Mouse (Mus musculus): ENCODE data around the gene Noxred1.
"Not testable (repeated sequence)": the region's sequence is repeated elsewhere in the genome, so short reads cannot be mapped to it uniquely, and the experiment has no call there.

The Noxred1 gene

DNA sequence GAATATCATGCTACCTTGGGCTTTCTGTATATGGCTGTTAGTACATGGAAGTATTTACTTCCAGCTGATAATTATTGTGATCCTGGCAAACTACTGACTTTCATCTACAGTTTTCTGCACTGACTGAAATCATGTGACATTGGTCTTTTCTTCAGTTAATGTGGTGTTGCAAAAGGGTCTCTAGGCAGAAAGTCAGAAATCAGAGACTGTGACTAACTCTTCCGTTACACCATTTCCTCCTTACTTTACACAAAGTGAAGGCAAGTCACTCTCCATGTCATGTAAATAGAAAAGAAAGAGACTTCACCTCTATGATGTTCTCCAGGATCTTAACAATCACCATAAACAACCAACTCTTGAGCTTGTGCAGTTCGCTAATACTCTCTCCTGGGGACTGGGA is 8.9 kb downstream of the Noxred1 start:
- no peak for DNase-seq (ENCODE audit: low read depth)

DNA sequence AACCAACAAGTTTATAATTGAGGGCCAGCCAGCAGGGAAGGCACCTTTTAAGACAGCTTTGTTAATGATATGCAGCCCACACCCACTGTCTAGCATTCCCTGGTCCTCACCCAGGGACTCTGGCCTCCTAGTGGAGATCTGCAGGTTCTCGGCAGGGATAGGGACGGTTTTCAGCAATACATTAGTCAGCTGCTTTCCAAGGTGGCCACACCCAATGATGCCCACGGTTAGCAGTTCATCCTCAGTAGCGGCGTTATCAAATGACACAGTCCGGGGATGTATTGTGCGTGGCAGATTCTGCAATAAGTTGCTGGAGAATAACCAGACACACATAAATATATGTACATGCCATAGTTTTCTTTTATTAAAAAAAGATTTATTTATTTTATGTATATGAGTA is 11.7 kb downstream of the Noxred1 start:
- DNase-seq (ENCODE audit: low read depth): peak; percentile 8

DNA sequence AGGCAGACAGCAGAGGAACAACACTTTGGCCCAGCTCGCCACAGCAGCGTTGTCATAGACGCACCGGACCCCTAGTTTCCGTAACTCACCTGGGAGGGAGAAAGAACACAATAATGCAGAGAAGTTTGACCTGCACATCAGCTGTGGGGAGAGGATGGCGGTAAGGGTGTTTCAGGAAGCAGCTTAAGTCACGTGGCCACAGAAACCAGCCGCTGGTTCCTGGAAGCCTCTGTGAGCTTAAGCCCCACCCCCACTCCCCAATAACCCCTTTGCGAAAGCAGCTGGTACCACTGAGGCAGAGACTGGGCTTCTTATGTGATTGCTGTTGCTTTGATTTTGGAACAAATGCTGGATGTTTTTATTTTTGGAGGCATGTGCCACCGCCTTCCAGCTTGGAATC is 13.6 kb downstream of the Noxred1 start:
- DNase-seq (ENCODE audit: low read depth): no peak

GRCm38 (mm10) chr12:87219362-87219761 is 19.2 kb downstream of the Noxred1 start:
- peak; percentile 53 for DNase-seq (ENCODE audit: low read depth)

DNA sequence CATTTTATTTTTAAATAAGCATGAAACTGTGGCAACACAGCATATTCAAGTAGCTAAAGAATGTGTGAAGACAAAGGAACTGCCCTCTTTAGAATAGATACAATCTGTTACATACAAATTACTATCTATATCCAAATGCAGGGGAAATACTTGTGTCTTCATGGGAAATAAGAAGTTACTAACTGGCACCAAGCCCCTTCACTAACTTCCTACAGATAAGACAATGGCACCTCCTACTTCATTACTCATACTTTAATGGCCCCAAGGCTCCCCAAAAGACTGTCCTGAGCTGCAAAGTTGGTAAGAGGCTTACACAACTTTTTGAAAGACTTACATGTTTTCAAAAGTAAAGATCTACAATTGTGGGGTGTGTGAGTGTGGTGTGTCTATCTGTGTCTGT is 20.9 kb downstream of the Noxred1 start:
- peak; percentile 21 for DNase-seq (ENCODE audit: low read depth)

DNA sequence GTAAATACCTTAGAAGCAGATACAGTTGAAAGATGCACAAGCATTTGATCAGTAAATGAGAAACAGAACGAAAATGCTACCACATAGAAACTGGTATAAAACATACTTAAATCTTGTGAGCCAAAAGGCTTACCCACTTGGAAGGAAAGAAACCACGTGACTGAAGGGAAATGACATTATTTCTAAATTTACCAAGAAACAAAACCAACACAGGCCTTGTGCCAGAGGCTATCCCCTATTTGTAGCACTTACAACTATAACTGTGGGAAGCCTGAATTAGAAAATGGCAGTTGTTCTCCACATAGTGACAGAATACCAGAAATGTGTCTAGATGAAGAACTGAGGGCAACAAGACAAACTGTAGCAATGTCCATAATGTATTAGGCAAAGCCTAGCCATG is 22.5 kb downstream of the Noxred1 start:
- peak; percentile 32 for DNase-seq (ENCODE audit: low read depth)

DNA sequence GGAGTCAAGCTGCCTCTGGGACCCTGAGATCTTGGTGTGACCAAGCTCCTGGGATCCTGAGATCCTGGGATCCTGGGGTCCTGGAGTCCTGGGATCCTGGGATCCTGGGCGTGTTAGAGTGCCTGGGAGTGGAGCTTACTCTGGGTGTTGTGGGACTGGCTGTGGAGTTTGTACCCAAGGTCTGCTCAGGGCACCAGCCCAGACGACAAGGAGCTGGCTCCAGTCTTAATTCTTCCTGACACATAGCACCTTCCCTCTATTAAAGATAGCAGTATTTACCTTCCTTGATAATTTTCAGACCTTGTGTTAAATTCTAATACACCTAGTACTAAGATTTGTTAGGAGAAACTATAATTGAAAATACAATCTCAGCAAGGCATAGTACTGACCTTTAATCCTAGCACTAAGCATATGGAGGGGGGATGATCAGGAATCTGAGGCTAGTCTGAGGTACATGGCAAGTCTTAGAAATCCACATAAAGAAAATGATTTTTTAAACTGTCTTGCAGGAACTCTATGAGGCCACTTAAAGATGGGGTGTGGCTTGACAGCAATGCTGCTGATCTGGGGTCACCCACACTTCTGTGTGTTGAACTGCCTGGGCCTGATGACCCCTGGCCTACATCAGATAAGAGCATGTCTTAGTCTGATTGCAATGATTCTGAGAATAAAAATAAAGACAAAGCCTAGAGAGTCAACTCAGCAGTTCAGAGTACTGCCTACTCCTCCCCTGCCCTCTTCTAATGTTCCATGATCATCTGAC is 25.5 kb downstream of the Noxred1 start:
- DNase-seq (ENCODE audit: low read depth): no peak

DNA sequence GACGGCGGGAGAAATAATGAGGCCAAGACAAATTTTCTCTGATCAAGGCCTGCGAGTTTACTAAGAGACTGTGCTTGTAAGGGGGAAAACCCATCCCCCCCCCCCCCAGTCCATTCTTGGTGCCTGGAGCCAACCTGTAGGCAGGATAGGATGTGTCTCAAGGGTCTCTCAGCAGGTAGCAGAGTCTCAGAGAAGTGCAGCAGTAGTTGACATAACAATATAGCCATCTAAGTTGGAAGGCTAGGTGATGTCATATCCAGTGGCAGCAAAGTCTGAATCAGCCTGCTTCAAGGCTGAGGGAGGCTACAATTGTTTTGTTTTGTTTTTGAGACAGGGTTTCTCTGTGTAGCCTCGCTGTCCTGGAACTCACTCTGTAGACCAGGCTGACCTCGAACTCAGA is 32.7 kb downstream of the Noxred1 start:
- not testable (repeated sequence) for DNase-seq (ENCODE audit: low read depth)

- no peak for DNase-seq (ENCODE audit: low read depth)
These were observed 36.8 kb downstream of the Noxred1 start for GRCm38 (mm10) chr12:87201694-87202093.

GRCm38 (mm10) chr12:87199973-87200586 is 38.5 kb downstream of the Noxred1 start, which contains the start of gene Tmed8:
Gene Tmed8, minus strand, starts transcription at chr12:87200454.
- DNase-seq (ENCODE audit: low read depth): peak; percentile 89

DNA sequence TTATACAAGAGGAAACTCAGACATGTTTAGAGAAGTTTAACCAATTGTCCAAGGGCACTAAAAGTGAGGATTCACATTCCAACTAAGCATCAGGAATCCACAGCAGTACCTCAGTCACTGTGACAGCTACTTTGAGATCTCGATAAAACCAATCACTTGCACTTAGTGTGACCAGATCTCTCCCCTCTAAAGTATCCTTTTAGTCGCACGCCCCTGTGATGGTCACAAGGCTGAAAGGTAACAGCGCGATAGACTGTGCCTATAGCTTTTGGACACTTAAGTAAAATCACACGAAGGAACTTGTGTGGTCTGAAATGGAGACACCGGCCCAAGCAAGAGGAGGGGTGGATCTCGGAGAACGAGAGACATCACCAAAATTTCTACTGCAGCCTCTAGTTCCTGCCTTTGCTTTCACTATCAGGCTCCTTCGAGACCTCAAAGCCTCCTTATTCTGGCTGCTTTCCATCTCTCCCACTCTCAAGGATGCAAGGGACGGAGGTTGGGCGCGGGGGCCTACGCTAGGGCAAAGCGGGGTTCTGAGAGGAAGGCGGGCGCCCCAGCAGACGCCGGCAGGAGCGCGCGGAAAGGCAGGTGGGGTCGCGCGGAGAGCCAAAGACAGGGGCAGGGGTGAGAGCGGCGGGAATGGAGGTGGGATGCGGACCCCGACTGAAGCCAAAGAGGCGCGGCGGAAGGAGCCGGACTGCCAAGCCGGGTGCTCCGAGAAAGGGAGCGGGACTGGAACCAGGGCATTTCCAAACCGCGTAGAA is 39.1 kb downstream of the Noxred1 start, which contains the start of gene Samd15:
TSS of gene Samd15 (plus strand) at position 518 of the 767 bp plus-strand sequence.
- peak; percentile 61 for DNase-seq (ENCODE audit: low read depth)

DNA sequence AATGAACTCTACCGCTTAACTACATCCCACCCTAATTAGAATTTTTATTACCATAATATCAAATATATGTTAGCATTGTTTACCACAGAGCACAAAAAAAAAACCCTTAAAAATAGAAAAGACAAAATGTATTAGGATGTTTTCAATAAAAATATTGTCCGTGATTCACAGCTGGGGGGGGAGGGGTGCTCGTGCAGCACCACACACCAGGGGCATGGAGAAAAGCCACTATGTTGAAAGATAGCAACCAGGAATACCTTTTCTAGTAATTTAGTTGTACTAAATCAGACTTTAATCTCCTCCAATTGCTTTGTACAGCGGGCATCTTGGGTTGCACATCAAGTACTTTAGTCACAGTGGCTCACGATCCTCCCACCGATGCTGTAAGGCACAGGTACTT is 39.7 kb downstream of the Noxred1 start:
- DNase-seq (ENCODE audit: low read depth): no peak

DNA sequence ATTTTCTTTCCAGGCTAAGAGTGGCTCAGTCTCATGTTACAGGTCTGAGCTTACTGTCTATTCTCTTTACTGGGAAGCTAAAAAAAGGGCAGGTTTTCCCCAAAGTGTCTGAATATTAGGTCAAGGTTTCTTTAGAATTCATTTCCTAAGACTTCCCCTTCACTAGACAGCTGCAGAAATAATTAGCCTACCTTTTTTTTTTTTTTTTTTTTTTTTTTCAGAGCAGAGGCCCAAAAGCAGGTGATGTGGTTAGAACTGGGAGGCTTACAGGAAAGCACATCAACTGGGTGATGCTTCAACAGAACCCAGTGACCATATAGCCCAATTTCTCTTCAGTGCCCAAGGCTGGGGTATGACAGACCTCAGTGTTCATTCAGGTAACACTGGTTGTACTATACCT is 42.2 kb downstream of the Noxred1 start:
- DNase-seq (ENCODE audit: low read depth): no peak

- DNase-seq (ENCODE audit: low read depth): no peak
These were observed 43.5 kb downstream of the Noxred1 start for GRCm38 (mm10) chr12:87195069-87195468.

DNA sequence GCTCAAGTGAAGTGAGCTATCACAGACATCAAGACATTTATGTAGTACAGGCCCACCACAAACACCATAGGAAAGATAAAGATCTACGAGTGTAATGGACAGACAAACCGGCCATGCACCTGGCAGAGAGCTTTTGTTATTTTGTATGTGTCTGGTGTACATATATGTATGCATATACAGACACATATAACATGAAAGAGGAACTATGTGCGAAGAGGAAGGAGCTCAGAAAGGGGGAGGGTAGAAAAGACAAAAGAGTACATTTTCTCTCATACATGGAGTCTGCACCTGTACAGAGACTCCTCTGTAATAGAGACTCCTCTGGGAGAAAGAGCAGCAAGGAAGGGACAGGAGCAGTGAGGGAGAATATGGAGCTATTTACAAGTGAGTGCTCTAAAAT is 45.5 kb downstream of the Noxred1 start:
- DNase-seq (ENCODE audit: low read depth): no peak

GRCm38 (mm10) chr12:87177631-87178030 is 60.9 kb downstream of the Noxred1 start:
- no peak for DNase-seq (ENCODE audit: low read depth)

GRCm38 (mm10) chr12:87175194-87175946 is 63.2 kb downstream of the Noxred1 start:
- peak; percentile 81 for DNase-seq (ENCODE audit: low read depth)
